Mouse (Mus musculus) liver, embryonic 14.5 days (tissue): ENCODE measurements around the gene Olfr12.

Experiments used
- CTCF ChIP-seq: IDR thresholded peaks from 2 replicates; pipeline ENCODE4 v1.5.1; 2016; ENCODE audit warnings: antibody characterized with exemption, low read depth, control low read depth
- EP300 ChIP-seq: IDR thresholded peaks from 2 replicates; pipeline ENCODE4 v1.6.1; 2016; ENCODE audit warnings: antibody characterized with exemption, low read depth

GRCm38 (mm10) chr1:92596019-92596418 is 21.6 kb upstream of the Olfr12 start:
- TF ChIP-seq CTCF (no peak), EP300 (no peak)
